Mouse (Mus musculus): Measurements from ENCODE around the gene Iqce. TPM values are rescaled to one million over a fixed set of nuclear protein-coding genes. Genes with fewer than 3 reads are reported as not detected.

Gene Iqce
- polyA plus RNA-seq, 1 experiment: 12.5 TPM

GRCm38 (mm10) chr5:140624238-140624637 lies 77.9 kb downstream of the Iqce start:
- Histone ChIP-seq H3K27me3 (ENCODE audit: control insufficient read depth, insufficient read depth, low read length) (no peaks in the 10 kb centered on the region), H3K27ac (ENCODE audit: insufficient read depth, low read length) (no peak overlapping the region), H3K4me1 (ENCODE audit: control insufficient read depth, insufficient read depth, insufficient read length) (no peaks in the 10 kb centered on the region), H3K36me3 (ENCODE audit: control insufficient read depth, insufficient read depth, low read length) (peaks cover 33% of the 10 kb centered on the region), H3K4me3 (ENCODE audit: extremely low read depth, insufficient read depth, insufficient read length) (no peak overlapping the region)
- DNase-seq (ENCODE audit: low read depth in 1 of 2, low spot score in 2 of 2): no peak
- 83% methylated on average over 5 of the region's 5 CpGs for WGBS
- no peak for TF ChIP-seq CTCF (IDR thresholded peaks at IDR 0.05; ENCODE audit: extremely low read depth, insufficient read depth, insufficient read length, insufficient replicate concordance)

- H3K4me3 ChIP-seq (ENCODE audit: extremely low read depth, insufficient read depth, insufficient read length): no peak overlapping the region
- peaks cover 29% of the 10 kb centered on the region for H3K36me3 ChIP-seq (ENCODE audit: control insufficient read depth, insufficient read depth, low read length)
- WGBS: 47% methylated on average over 4 of the region's 4 CpGs
- no peak for DNase-seq (ENCODE audit: low read depth in 1 of 2, low spot score in 2 of 2)
- no peaks in the 10 kb centered on the region for H3K4me1 ChIP-seq (ENCODE audit: control insufficient read depth, insufficient read depth, insufficient read length)
- no peak for TF ChIP-seq CTCF (IDR thresholded peaks at IDR 0.05; ENCODE audit: extremely low read depth, insufficient read depth, insufficient read length, insufficient replicate concordance)
- no peak for TF ChIP-seq POLR2A (IDR thresholded peaks at IDR 0.05; ENCODE audit: low read depth, low read length)
- H3K27ac ChIP-seq (ENCODE audit: insufficient read depth, low read length): no peak overlapping the region; the same call in 1 of the 2 replicates
- H3K27me3 ChIP-seq (ENCODE audit: control insufficient read depth, insufficient read depth, low read length): no peaks in the 10 kb centered on the region
Observed at GRCm38 (mm10) chr5:140623791-140624190, 78.4 kb downstream of the Iqce start.

- Histone ChIP-seq H3K4me1 (ENCODE audit: control insufficient read depth, insufficient read depth, insufficient read length) (peaks cover under 1% of the 10 kb centered on the region; the same call in 1 of the 2 replicates), H3K27ac (ENCODE audit: insufficient read depth, low read length) (no peak overlapping the region; the same call in 1 of the 2 replicates), H3K27me3 (ENCODE audit: control insufficient read depth, insufficient read depth, low read length) (no peaks in the 10 kb centered on the region), H3K36me3 (ENCODE audit: control insufficient read depth, insufficient read depth, low read length) (peaks cover 27% of the 10 kb centered on the region), H3K4me3 (ENCODE audit: extremely low read depth, insufficient read depth, insufficient read length) (no peak overlapping the region)
- TF ChIP-seq CTCF (IDR thresholded peaks at IDR 0.05; ENCODE audit: extremely low read depth, insufficient read depth, insufficient read length, insufficient replicate concordance) (no peak), POLR2A (IDR thresholded peaks at IDR 0.05; ENCODE audit: low read depth, low read length) (no peak)
- DNase-seq (ENCODE audit: low read depth in 1 of 2, low spot score in 2 of 2): no peak
- WGBS: 95% methylated on average over 23 of the region's 23 CpGs
Observed at GRCm38 (mm10) chr5:140622978-140623670, 79.1 kb downstream of the Iqce start.

- Histone ChIP-seq H3K4me3 (ENCODE audit: extremely low read depth, insufficient read depth, insufficient read length) (no peak overlapping the region), H3K27ac (ENCODE audit: insufficient read depth, low read length) (no peak overlapping the region), H3K36me3 (ENCODE audit: control insufficient read depth, insufficient read depth, low read length) (peaks cover 17% of the 10 kb centered on the region), H3K4me1 (ENCODE audit: control insufficient read depth, insufficient read depth, insufficient read length) (peaks cover 15% of the 10 kb centered on the region), H3K27me3 (ENCODE audit: control insufficient read depth, insufficient read depth, low read length) (no peaks in the 10 kb centered on the region)
- TF ChIP-seq POLR2A (IDR thresholded peaks at IDR 0.05; ENCODE audit: low read depth, low read length) (no peak), CTCF (IDR thresholded peaks at IDR 0.05; ENCODE audit: extremely low read depth, insufficient read depth, insufficient read length, insufficient replicate concordance) (no peak)
- WGBS: 77% methylated on average over 10 of the region's 10 CpGs
- DNase-seq (ENCODE audit: low read depth in 1 of 2, low spot score in 2 of 2): no peak
Observed at GRCm38 (mm10) chr5:140621517-140621916, 80.7 kb downstream of the Iqce start.

- no peaks in the 10 kb centered on the region for H3K27me3 ChIP-seq (ENCODE audit: control insufficient read depth, insufficient read depth, low read length)
- peaks cover 19% of the 10 kb centered on the region for H3K4me1 ChIP-seq (ENCODE audit: control insufficient read depth, insufficient read depth, insufficient read length)
- no peak overlapping the region for H3K27ac ChIP-seq (ENCODE audit: insufficient read depth, low read length)
- no peak for TF ChIP-seq CTCF (IDR thresholded peaks at IDR 0.05; ENCODE audit: extremely low read depth, insufficient read depth, insufficient read length, insufficient replicate concordance)
- TF ChIP-seq POLR2A (IDR thresholded peaks at IDR 0.05; ENCODE audit: low read depth, low read length): no peak
- no peak overlapping the region for H3K4me3 ChIP-seq (ENCODE audit: extremely low read depth, insufficient read depth, insufficient read length)
- 73% methylated on average over 9 of the region's 9 CpGs for WGBS
- peaks cover 13% of the 10 kb centered on the region for H3K36me3 ChIP-seq (ENCODE audit: control insufficient read depth, insufficient read depth, low read length)
- DNase-seq (ENCODE audit: low read depth in 1 of 2, low spot score in 2 of 2): no peak
Observed at GRCm38 (mm10) chr5:140621092-140621491, 81.1 kb downstream of the Iqce start.

- peaks cover 25% of the 10 kb centered on the region for H3K4me1 ChIP-seq (ENCODE audit: control insufficient read depth, insufficient read depth, insufficient read length)
- peaks cover 12% of the 10 kb centered on the region for H3K36me3 ChIP-seq (ENCODE audit: control insufficient read depth, insufficient read depth, low read length)
- TF ChIP-seq CTCF (IDR thresholded peaks at IDR 0.05; ENCODE audit: extremely low read depth, insufficient read depth, insufficient read length, insufficient replicate concordance): no peak
- no peak for TF ChIP-seq POLR2A (IDR thresholded peaks at IDR 0.05; ENCODE audit: low read depth, low read length)
- DNase-seq (ENCODE audit: low read depth in 1 of 2, low spot score in 2 of 2): no peak
- H3K27ac ChIP-seq (ENCODE audit: insufficient read depth, low read length): no peak overlapping the region
- no peak overlapping the region for H3K4me3 ChIP-seq (ENCODE audit: extremely low read depth, insufficient read depth, insufficient read length)
- WGBS: 63% methylated on average over 7 of the region's 7 CpGs
- no peaks in the 10 kb centered on the region for H3K27me3 ChIP-seq (ENCODE audit: control insufficient read depth, insufficient read depth, low read length)
Observed at GRCm38 (mm10) chr5:140619895-140620736, 82.1 kb downstream of the Iqce start.
